Mouse (Mus musculus): Measurements from ENCODE around the gene Prss45. TPM values are rescaled to one million over a fixed set of nuclear protein-coding genes. Genes with fewer than 3 reads are reported as not detected.
A peak's percentile ranks its signal among the peaks of the same experiment; 100 is the strongest.

Gene Prss45
- polyA plus RNA-seq, 1 experiment from 2014 or later, result not detected

DNA sequence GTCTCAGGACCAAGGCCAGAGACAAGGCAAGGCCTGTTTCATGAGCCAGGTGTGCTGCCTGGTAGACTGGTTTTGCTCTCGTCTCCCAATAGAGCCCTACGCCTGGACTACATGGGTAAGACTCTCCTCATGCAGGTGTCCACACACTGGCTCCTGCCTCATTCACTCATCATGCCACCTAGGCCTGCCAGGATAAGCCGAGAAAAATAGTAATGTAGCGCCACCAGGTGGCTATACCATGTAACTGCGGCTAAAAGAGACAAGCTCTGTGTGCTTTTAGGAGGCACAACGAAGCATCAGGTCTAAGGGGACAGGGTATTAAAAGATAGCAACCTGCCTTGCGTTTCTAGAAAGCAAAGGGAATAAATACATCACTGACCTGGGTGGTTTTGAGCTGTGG, 36.6 kb downstream of the Prss45 start:
- H3K27ac ChIP-seq (ENCODE audit: low read depth, low read length), result no peak overlapping the region
- H3K4me2 ChIP-seq (replicated peaks; ENCODE audit: low read depth), result no peak overlapping the region
- peak; percentile 86 for TF ChIP-seq CTCF (IDR thresholded peaks at IDR 0.05; ENCODE audit: low read depth)
- peaks cover 18% of the 10 kb centered on the region for H3K4me1 ChIP-seq (replicated peaks; ENCODE audit: control insufficient read depth, insufficient read depth, low read length)
- no peak for ATAC-seq
- H3K36me3 ChIP-seq (ENCODE audit: control insufficient read depth, insufficient read depth), result no peaks in the 10 kb centered on the region; the same call in 1 of the 2 replicates
- 15% methylated on average over 7 of the region's 7 CpGs for WGBS
- H3K9ac ChIP-seq (ENCODE audit: low read depth, low read length), result no peak overlapping the region
- H3K9me3 ChIP-seq (ENCODE audit: control insufficient read depth), result no peaks in the 10 kb centered on the region
- no peaks in the 10 kb centered on the region for H3K27me3 ChIP-seq (replicated peaks; ENCODE audit: control insufficient read depth, insufficient read depth, low read length)
- H3K4me3 ChIP-seq (ENCODE audit: low read depth, low read length), result no peak overlapping the region

GRCm38 (mm10) chr9:110873681-110874659, 39.6 kb downstream of the Prss45 start:
- peak overlapping the region; percentile 60 for H3K4me2 ChIP-seq (replicated peaks; ENCODE audit: low read depth)
- peak overlapping the region; percentile 18; the same call in 1 of the 2 replicates for H3K9ac ChIP-seq (ENCODE audit: low read depth, low read length)
- peak overlapping the region; percentile 26 for H3K4me3 ChIP-seq (ENCODE audit: low read depth, low read length)
- no peak for ATAC-seq
- H3K4me1 ChIP-seq (replicated peaks; ENCODE audit: control insufficient read depth, insufficient read depth, low read length), result peaks cover 23% of the 10 kb centered on the region
- no peaks in the 10 kb centered on the region for H3K27me3 ChIP-seq (replicated peaks; ENCODE audit: control insufficient read depth, insufficient read depth, low read length)
- peak overlapping the region; percentile 80 for H3K27ac ChIP-seq (ENCODE audit: low read depth, low read length)
- 14% methylated on average over 40 of the region's 40 CpGs for WGBS
- H3K36me3 ChIP-seq (ENCODE audit: control insufficient read depth, insufficient read depth), result no peaks in the 10 kb centered on the region
- no peaks in the 10 kb centered on the region for H3K9me3 ChIP-seq (ENCODE audit: control insufficient read depth)
- peak; percentile 53 for TF ChIP-seq CTCF (IDR thresholded peaks at IDR 0.05; ENCODE audit: low read depth)

GRCm38 (mm10) chr9:110874660-110875191, 40.3 kb downstream of the Prss45 start:
- H3K4me2 ChIP-seq (replicated peaks; ENCODE audit: low read depth), result no peak overlapping the region
- H3K9ac ChIP-seq (ENCODE audit: low read depth, low read length), result no peak overlapping the region
- no peak for ATAC-seq
- peak overlapping the region; percentile 80 for H3K27ac ChIP-seq (ENCODE audit: low read depth, low read length)
- no peaks in the 10 kb centered on the region for H3K27me3 ChIP-seq (replicated peaks; ENCODE audit: control insufficient read depth, insufficient read depth, low read length)
- H3K9me3 ChIP-seq (ENCODE audit: control insufficient read depth), result no peaks in the 10 kb centered on the region
- H3K4me1 ChIP-seq (replicated peaks; ENCODE audit: control insufficient read depth, insufficient read depth, low read length), result peaks cover 23% of the 10 kb centered on the region
- H3K36me3 ChIP-seq (ENCODE audit: control insufficient read depth, insufficient read depth), result no peaks in the 10 kb centered on the region
- WGBS, result 27% methylated on average over 3 of the region's 3 CpGs
- H3K4me3 ChIP-seq (ENCODE audit: low read depth, low read length), result no peak overlapping the region
- no peak for TF ChIP-seq CTCF (IDR thresholded peaks at IDR 0.05; ENCODE audit: low read depth)

- Histone ChIP-seq H3K9ac (ENCODE audit: low read depth, low read length) (no peak overlapping the region), H3K27me3 (replicated peaks; ENCODE audit: control insufficient read depth, insufficient read depth, low read length) (no peaks in the 10 kb centered on the region), H3K36me3 (ENCODE audit: control insufficient read depth, insufficient read depth) (no peaks in the 10 kb centered on the region), H3K4me1 (replicated peaks; ENCODE audit: control insufficient read depth, insufficient read depth, low read length) (peaks cover 19% of the 10 kb centered on the region), H3K4me3 (ENCODE audit: low read depth, low read length) (no peak overlapping the region), H3K9me3 (ENCODE audit: control insufficient read depth) (no peaks in the 10 kb centered on the region), H3K27ac (ENCODE audit: low read depth, low read length) (peak overlapping the region; percentile 80), H3K4me2 (replicated peaks; ENCODE audit: low read depth) (no peak overlapping the region)
- ATAC-seq, result peak; percentile 64
- no peak for TF ChIP-seq CTCF (IDR thresholded peaks at IDR 0.05; ENCODE audit: low read depth)
- WGBS, result 20% methylated on average over 4 of the region's 6 CpGs
These were observed 40.9 kb downstream of the Prss45 start for GRCm38 (mm10) chr9:110875288-110875695.

DNA sequence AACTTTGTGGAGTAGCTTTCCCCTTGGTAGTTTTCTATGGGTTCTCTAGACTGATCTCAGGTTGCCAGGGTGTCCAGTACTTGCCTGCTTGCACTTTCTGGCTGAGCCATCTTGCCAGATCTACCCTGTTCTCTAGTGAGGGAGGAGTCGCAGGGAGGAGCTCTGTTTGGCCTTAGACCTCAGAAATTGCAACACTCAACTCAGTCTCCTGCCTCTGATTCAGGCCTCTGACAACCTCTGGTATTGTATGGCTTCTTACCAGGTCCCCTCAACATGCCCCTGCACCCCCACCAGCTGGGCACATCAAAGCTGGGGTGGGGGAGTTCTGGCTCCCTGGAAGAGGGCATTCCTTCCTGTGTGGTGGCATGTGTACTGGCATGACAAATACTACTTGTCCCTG, 43.0 kb downstream of the Prss45 start:
- whole genome bisulfite sequencing, result 35% methylated on average over 1 of the region's 1 CpGs

DNA sequence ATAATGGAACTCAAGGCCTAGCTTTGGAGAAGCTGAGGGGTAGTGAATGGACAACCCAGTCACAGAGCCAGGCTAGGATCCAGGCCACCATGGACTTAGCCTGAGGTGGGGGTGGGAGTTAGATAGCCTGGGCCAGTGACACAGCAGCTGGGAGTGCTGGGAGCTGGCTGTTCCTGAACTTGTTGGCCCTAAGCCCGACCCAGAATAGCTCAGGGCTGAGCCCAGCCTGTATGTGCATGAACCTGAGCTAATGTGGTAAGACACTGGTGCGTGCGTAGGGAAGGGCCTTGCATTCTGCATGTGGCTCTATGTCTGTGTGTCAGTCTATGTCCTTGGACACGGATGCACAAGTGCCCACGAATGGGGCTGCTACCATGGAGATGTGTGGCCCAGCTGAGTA, 43.5 kb downstream of the Prss45 start:
- Histone ChIP-seq H3K4me3 (ENCODE audit: low read depth, low read length) (no peak overlapping the region), H3K9ac (ENCODE audit: low read depth, low read length) (no peak overlapping the region), H3K27me3 (replicated peaks; ENCODE audit: control insufficient read depth, insufficient read depth, low read length) (no peaks in the 10 kb centered on the region), H3K27ac (ENCODE audit: low read depth, low read length) (peak overlapping the region; percentile 66), H3K4me1 (replicated peaks; ENCODE audit: control insufficient read depth, insufficient read depth, low read length) (peaks cover 14% of the 10 kb centered on the region), H3K4me2 (replicated peaks; ENCODE audit: low read depth) (no peak overlapping the region; the same call in 1 of the 2 replicates), H3K9me3 (ENCODE audit: control insufficient read depth) (no peaks in the 10 kb centered on the region), H3K36me3 (ENCODE audit: control insufficient read depth, insufficient read depth) (no peaks in the 10 kb centered on the region)
- TF ChIP-seq CTCF (IDR thresholded peaks at IDR 0.05; ENCODE audit: low read depth), result no peak
- no peak for ATAC-seq
- WGBS, result 90% methylated on average over 5 of the region's 5 CpGs

More for the DNA sequence above, 43.0 kb downstream of the Prss45 start:
- 0 out of 2 replicates have a peak, but pooled peaks have one; percentile 4 for ATAC-seq
- peaks cover 14% of the 10 kb centered on the region for H3K4me1 ChIP-seq (replicated peaks; ENCODE audit: control insufficient read depth, insufficient read depth, low read length)
- TF ChIP-seq CTCF (IDR thresholded peaks at IDR 0.05; ENCODE audit: low read depth), result no peak
- H3K9ac ChIP-seq (ENCODE audit: low read depth, low read length), result no peak overlapping the region
- no peaks in the 10 kb centered on the region for H3K36me3 ChIP-seq (ENCODE audit: control insufficient read depth, insufficient read depth)
- H3K4me3 ChIP-seq (ENCODE audit: low read depth, low read length), result no peak overlapping the region
- no peak overlapping the region; the same call in 1 of the 2 replicates for H3K4me2 ChIP-seq (replicated peaks; ENCODE audit: low read depth)
- H3K27ac ChIP-seq (ENCODE audit: low read depth, low read length), result peak overlapping the region; percentile 66
- no peaks in the 10 kb centered on the region for H3K27me3 ChIP-seq (replicated peaks; ENCODE audit: control insufficient read depth, insufficient read depth, low read length)
- H3K9me3 ChIP-seq (ENCODE audit: control insufficient read depth), result no peaks in the 10 kb centered on the region
